Mouse (Mus musculus) MEL (cell line): Measurements from ENCODE around the gene Prkcb. TPM values are rescaled to one million over a fixed set of nuclear protein-coding genes. Genes with fewer than 3 reads are reported as not detected.

Source experiments
- DNase-seq: peaks from one replicate; pipeline ENCODE4 v3.0.0; 2011; ENCODE audit warnings: low read depth, low spot score
- H3K27ac ChIP-seq: 2 replicates; pipeline ENCODE4 v1.5.1; 2012; ENCODE audit warnings: low read depth, mild to moderate bottlenecking, control low read depth, low read length, moderate library complexity; ENCODE audit not compliant: control insufficient read depth
- H3K27me3 ChIP-seq, 2 experiments: fragments of 150-350 bp in 1 of 2; sonication (generic) in 1 of 2; 2 replicates each; pipeline ENCODE4 v1.6.1; 2012; ENCODE audit warnings: low read length in 2 of 2, mild to moderate bottlenecking in 2 of 2, improper control_type of control experiment in 1 of 2, moderate library complexity in 1 of 2; ENCODE audit not compliant: insufficient read depth in 2 of 2, control insufficient read depth in 1 of 2
- H3K36me3 ChIP-seq, 2 experiments: 2 replicates each; pipeline ENCODE4 v1.6.1; 2012 to 2014; ENCODE audit warnings: low read length in 2 of 2, improper control_type of control experiment in 1 of 2, inconsistent platforms in 1 of 2, mild to moderate bottlenecking in 1 of 2; ENCODE audit not compliant: insufficient read depth in 2 of 2, control insufficient read depth in 1 of 2
- H3K4me1 ChIP-seq, 2 experiments: fragments of 150-350 bp in 1 of 2; sonication (generic) in 1 of 2; 2 replicates each; pipeline ENCODE4 v1.6.1; 2012; ENCODE audit warnings: low read length in 2 of 2, improper control_type of control experiment in 1 of 2, mild to moderate bottlenecking in 1 of 2; ENCODE audit not compliant: insufficient read depth in 2 of 2, control insufficient read depth in 1 of 2
- H3K4me3 ChIP-seq, 2 experiments: fragments of 150-350 bp in 1 of 2; sonication (generic) in 1 of 2; 2 replicates each; pipeline ENCODE4 v1.5.1; 2012; ENCODE audit warnings: low read depth in 2 of 2, low read length in 2 of 2, mild to moderate bottlenecking in 2 of 2, moderate library complexity in 2 of 2, control low read depth in 1 of 2, improper control_type of control experiment in 1 of 2; ENCODE audit not compliant: control insufficient read depth in 1 of 2, insufficient read depth in 1 of 2
- H3K79me2 ChIP-seq: 2 replicates; pipeline ENCODE4 v1.6.1; 2012; ENCODE audit warnings: mild to moderate bottlenecking, low read length, moderate library complexity; ENCODE audit not compliant: control insufficient read depth, poor library complexity, insufficient read depth
- H3K9ac ChIP-seq: 2 replicates; pipeline ENCODE4 v1.6.1; 2012; ENCODE audit warnings: low read depth, mild to moderate bottlenecking, control low read depth, low read length, moderate library complexity; ENCODE audit not compliant: control insufficient read depth, poor library complexity, severe bottlenecking
- H3K9me3 ChIP-seq: fragments of 150-350 bp; sonication (generic); replicated peaks from 2 replicates; pipeline ENCODE4 v1.6.1; 2012; ENCODE audit warnings: mild to moderate bottlenecking, low read length, improper control_type of control experiment, moderate library complexity; ENCODE audit not compliant: insufficient read depth
- CHD1 ChIP-seq: IDR thresholded peaks from 2 replicates; pipeline ENCODE4 v1.6.1; 2012; ENCODE audit warnings: low read depth, mild to moderate bottlenecking, inconsistent platforms, low read length, improper control_type of control experiment
- CHD2 ChIP-seq: IDR thresholded peaks from 2 replicates; pipeline ENCODE4 v1.6.1; 2011; ENCODE audit warnings: low read length, improper control_type of control experiment
- ELF1 ChIP-seq: IDR thresholded peaks from 2 replicates; pipeline ENCODE4 v1.6.1; 2014; ENCODE audit warnings: low read depth, mild to moderate bottlenecking, inconsistent platforms, low read length, improper control_type of control experiment, moderate library complexity
- EP300 ChIP-seq, 2 experiments: IDR thresholded peaks; 2 replicates each; pipeline ENCODE4 v1.6.1; 2011; ENCODE audit warnings: improper control_type of control experiment in 2 of 2, low read length in 2 of 2, low read depth in 1 of 2, mild to moderate bottlenecking in 1 of 2
- ETS1 ChIP-seq: IDR thresholded peaks from 2 replicates; pipeline ENCODE4 v1.6.1; 2012; ENCODE audit warnings: low read depth, mild to moderate bottlenecking, inconsistent platforms, low read length, improper control_type of control experiment, moderate library complexity
- GABPA ChIP-seq: IDR thresholded peaks from 2 replicates; pipeline ENCODE4 v1.6.1; 2012; ENCODE audit warnings: low read depth, mild to moderate bottlenecking, inconsistent platforms, low read length, improper control_type of control experiment, moderate library complexity
- HCFC1 ChIP-seq: IDR thresholded peaks from 2 replicates; pipeline ENCODE4 v1.6.1; 2012; ENCODE audit warnings: low read depth, mild to moderate bottlenecking, inconsistent platforms, low read length, improper control_type of control experiment, moderate library complexity
- JUND ChIP-seq: IDR thresholded peaks from 2 replicates; pipeline ENCODE4 v1.6.1; 2011; ENCODE audit warnings: low read depth, mild to moderate bottlenecking, improper control_type of control experiment, low read length
- KAT2A ChIP-seq: conservative IDR thresholded peaks from 2 replicates; pipeline ENCODE4 v1.6.1; 2012; ENCODE audit warnings: low read depth, low read length, improper control_type of control experiment, inconsistent platforms
- MAZ ChIP-seq: IDR thresholded peaks from 2 replicates; pipeline ENCODE4 v1.6.1; 2012; ENCODE audit warnings: low read depth, mild to moderate bottlenecking, inconsistent platforms, low read length, improper control_type of control experiment
- MEF2A ChIP-seq: IDR thresholded peaks from 2 replicates; pipeline ENCODE4 v1.6.1; 2014; ENCODE audit warnings: low read depth, mild to moderate bottlenecking, inconsistent platforms, low read length, improper control_type of control experiment; ENCODE audit not compliant: poor library complexity, insufficient replicate concordance, severe bottlenecking; ENCODE audit errors: extremely low read depth
- MYB ChIP-seq: IDR thresholded peaks from 2 replicates; pipeline ENCODE4 v1.6.1; 2011; ENCODE audit warnings: mild to moderate bottlenecking, low read depth, low read length, improper control_type of control experiment
- MYC ChIP-seq: IDR thresholded peaks from 2 replicates; pipeline ENCODE4 v1.6.1; 2011; ENCODE audit warnings: low read depth, mild to moderate bottlenecking, low read length, improper control_type of control experiment, moderate library complexity
- POLR2A ChIP-seq, 2 experiments: IDR thresholded peaks; 2 replicates each; pipeline ENCODE4 v1.6.1; 2011 to 2012; ENCODE audit warnings: low read length in 2 of 2, mild to moderate bottlenecking in 2 of 2, control low read depth in 1 of 2, improper control_type of control experiment in 1 of 2, low read depth in 1 of 2, moderate library complexity in 1 of 2; ENCODE audit not compliant: control insufficient read depth in 1 of 2, insufficient read depth in 1 of 2, poor library complexity in 1 of 2
- POLR2AphosphoS2 ChIP-seq: IDR thresholded peaks from 2 replicates; pipeline ENCODE4 v1.6.1; 2011; ENCODE audit warnings: low read length, improper control_type of control experiment
- POLR2AphosphoS5 ChIP-seq: IDR thresholded peaks from 2 replicates; pipeline ENCODE4 v1.6.1; 2012; ENCODE audit warnings: low read depth, borderline replicate concordance, mild to moderate bottlenecking, inconsistent platforms, low read length, moderate library complexity, mixed read lengths
- SMC3 ChIP-seq: IDR thresholded peaks from 2 replicates; pipeline ENCODE4 v1.6.1; 2011; ENCODE audit warnings: low read depth, low read length, improper control_type of control experiment
- polyA plus RNA-seq, 2 experiments: library from polyadenylated mRNA; stranded (reverse) in 1 of 2; unstranded in 1 of 2; fragments of >175 nt in 1 of 2; fragments of >200 nt in 1 of 2; gene quantifications; 2 replicates each; pipeline versions ENCODE4 v1.2.1 to v1.2.4; 2012; ENCODE audit warnings: low replicate concordance in 2 of 2, low read depth in 1 of 2; ENCODE audit not compliant: insufficient read length in 2 of 2, insufficient read depth in 1 of 2, missing spikeins in 1 of 2
- total RNA-seq: library from RNA; depleted of rRNA; stranded (reverse); fragments of 300-350 nt; gene quantifications from 2 replicates; pipeline ENCODE4 v1.2.3, GENCODE M21; 2012

Gene Prkcb
- total and polyA plus RNA-seq, 3 experiments = not detected

GRCm38 (mm10) chr7:122337302-122337701 is 48.8 kb downstream of the Prkcb start:
- H3K9me3 ChIP-seq = no peaks in the 10 kb centered on the region
- no peak for DNase-seq
- H3K4me1 ChIP-seq = no peaks in the 10 kb centered on the region
- no peak overlapping the region for H3K9ac ChIP-seq
- no peak overlapping the region for H3K4me3 ChIP-seq
- no peaks in the 10 kb centered on the region for H3K36me3 ChIP-seq
- H3K27me3 ChIP-seq = no peaks in the 10 kb centered on the region
- H3K27ac ChIP-seq = no peak overlapping the region
- TF ChIP-seq SMC3 = no peak
- no peak for TF ChIP-seq EP300 (IDR thresholded peaks at IDR 0.05; ENCODE audit: low read depth in 1 of 2, low read length in 2 of 2)
- TF ChIP-seq POLR2A (IDR thresholded peaks at IDR 0.05; ENCODE audit: control insufficient read depth in 1 of 2, insufficient read depth in 1 of 2, low read depth in 1 of 2, low read length in 2 of 2, poor library complexity in 1 of 2) = no peak
- TF ChIP-seq POLR2AphosphoS2 = no peak
- TF ChIP-seq POLR2AphosphoS5 = no peak
- TF ChIP-seq GABPA = no peak
- no peak for TF ChIP-seq MEF2A
- no peak for TF ChIP-seq MYC
- no peak for TF ChIP-seq JUND
- H3K79me2 ChIP-seq = no peaks in the 10 kb centered on the region

GRCm38 (mm10) chr7:122338055-122338454 is 49.5 kb downstream of the Prkcb start:
- H3K27me3 ChIP-seq = no peaks in the 10 kb centered on the region
- no peaks in the 10 kb centered on the region for H3K9me3 ChIP-seq
- H3K4me1 ChIP-seq = no peaks in the 10 kb centered on the region
- H3K36me3 ChIP-seq = no peaks in the 10 kb centered on the region
- DNase-seq = no peak
- H3K79me2 ChIP-seq = no peaks in the 10 kb centered on the region
- no peak overlapping the region for H3K4me3 ChIP-seq
- no peak overlapping the region for H3K9ac ChIP-seq
- TF ChIP-seq KAT2A (no peak), CHD2 (no peak), ETS1 (no peak), HCFC1 (no peak), ELF1 (no peak)
- H3K27ac ChIP-seq = no peak overlapping the region

GRCm38 (mm10) chr7:122339476-122339875 is 50.9 kb downstream of the Prkcb start:
- no peak overlapping the region for H3K9ac ChIP-seq
- H3K9me3 ChIP-seq = no peaks in the 10 kb centered on the region
- no peak overlapping the region for H3K27ac ChIP-seq
- TF ChIP-seq ELF1 (no peak), CHD1 (no peak), MYC (no peak), MYB (no peak), GABPA (no peak), POLR2A (IDR thresholded peaks at IDR 0.05; ENCODE audit: control insufficient read depth in 1 of 2, insufficient read depth in 1 of 2, low read depth in 1 of 2, low read length in 2 of 2, poor library complexity in 1 of 2) (no peak), MAZ (no peak), POLR2AphosphoS2 (no peak)
- no peaks in the 10 kb centered on the region for H3K36me3 ChIP-seq
- H3K4me1 ChIP-seq = no peaks in the 10 kb centered on the region
- H3K4me3 ChIP-seq = no peak overlapping the region
- H3K27me3 ChIP-seq = no peaks in the 10 kb centered on the region
- H3K79me2 ChIP-seq = no peaks in the 10 kb centered on the region
- no peak for DNase-seq
